Mouse (Mus musculus): ENCODE measurements at regions not wholly inside any gene's neighbourhood (a gene's known extent, or its start where the extent isn't known, plus 50 kb on each side); places are given as distances from the start of the nearest gene placed in this dataset.

DNA sequence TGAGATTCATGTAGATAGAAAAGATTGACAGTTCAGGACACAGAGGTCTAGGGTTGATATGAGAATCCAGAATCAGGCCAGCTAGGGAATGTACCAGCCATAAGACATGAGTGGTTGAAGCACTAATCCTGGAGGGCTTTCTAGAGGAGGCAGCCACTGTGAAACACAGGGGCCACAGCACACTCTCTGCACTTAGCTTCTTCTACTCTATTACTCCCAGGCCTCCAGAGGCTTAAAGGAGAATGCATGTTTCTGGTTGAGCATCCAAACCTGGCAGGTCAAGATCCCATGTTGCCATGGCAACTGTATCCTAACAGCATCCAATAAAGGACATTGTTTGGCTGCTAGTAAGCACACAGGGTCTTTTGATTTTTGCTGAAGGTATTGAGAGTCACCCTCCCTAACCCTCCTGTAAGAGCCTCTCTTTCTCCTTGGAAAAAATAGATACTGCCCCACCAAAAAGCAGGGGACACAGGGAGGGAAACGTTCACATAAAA is 76.9 kb upstream of the Pcbd1 start:
- no peaks in the 10 kb centered on the region for H3K36me3 ChIP-seq (replicated peaks; ENCODE audit: insufficient read depth, low read length)
- H3K27ac ChIP-seq (ENCODE audit: low read depth), result no peak overlapping the region
- no peak for TF ChIP-seq CTCF (IDR thresholded peaks at IDR 0.05; ENCODE audit: low read depth)
- TF ChIP-seq EP300 (IDR thresholded peaks at IDR 0.05; ENCODE audit: low read depth), result no peak
- ATAC-seq (no peak), DNase-seq (no peak)
- WGBS (ENCODE audit: insufficient replicate concordance), result 78% methylated on average over 1 of the region's 1 CpGs
- H3K4me2 ChIP-seq (ENCODE audit: low read depth, low read length), result no peak overlapping the region
- no peak overlapping the region for H3K9ac ChIP-seq (replicated peaks)
- no peaks in the 10 kb centered on the region for H3K4me1 ChIP-seq (ENCODE audit: insufficient read depth)
- H3K4me3 ChIP-seq (ENCODE audit: low read depth, low read length), result no peak overlapping the region
- H3K9me3 ChIP-seq (ENCODE audit: low read length), result no peaks in the 10 kb centered on the region
- no peaks in the 10 kb centered on the region for H3K27me3 ChIP-seq (ENCODE audit: insufficient read depth, low read length)

DNA sequence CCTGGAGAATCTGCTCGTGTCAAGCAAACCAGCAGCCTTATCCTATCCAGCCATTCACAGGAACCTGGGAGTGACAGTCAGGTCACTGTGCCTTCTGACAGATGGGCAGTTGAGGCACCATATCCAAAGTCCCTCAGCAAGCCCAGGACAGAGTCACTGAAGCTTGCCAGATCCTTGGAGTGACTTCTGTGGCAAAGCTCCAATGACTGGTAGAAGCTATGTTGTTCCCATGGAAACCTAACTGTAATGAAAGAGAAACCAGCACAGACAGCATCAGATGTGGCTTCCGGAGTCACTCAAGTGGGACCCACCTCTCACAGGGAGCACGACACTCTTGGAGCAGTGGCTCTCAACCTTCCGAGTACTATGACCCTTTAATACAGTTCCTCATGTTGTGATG is 78.4 kb upstream of the Pcbd1 start:
- no peaks in the 10 kb centered on the region for H3K36me3 ChIP-seq (replicated peaks; ENCODE audit: insufficient read depth, low read length)
- no peaks in the 10 kb centered on the region for H3K27me3 ChIP-seq (ENCODE audit: insufficient read depth, low read length)
- TF ChIP-seq CTCF (IDR thresholded peaks at IDR 0.05; ENCODE audit: low read depth) (no peak), EP300 (IDR thresholded peaks at IDR 0.05; ENCODE audit: low read depth) (no peak)
- no peak overlapping the region for H3K4me2 ChIP-seq (ENCODE audit: low read depth, low read length)
- no peaks in the 10 kb centered on the region for H3K9me3 ChIP-seq (ENCODE audit: low read length)
- H3K27ac ChIP-seq (ENCODE audit: low read depth), result no peak overlapping the region
- H3K9ac ChIP-seq (replicated peaks), result no peak overlapping the region
- 67% methylated on average over 4 of the region's 4 CpGs for WGBS (ENCODE audit: insufficient replicate concordance)
- no peak overlapping the region for H3K4me3 ChIP-seq (ENCODE audit: low read depth, low read length)
- H3K4me1 ChIP-seq (ENCODE audit: insufficient read depth), result no peaks in the 10 kb centered on the region
- DNase-seq (no peak), ATAC-seq (no peak)

DNA sequence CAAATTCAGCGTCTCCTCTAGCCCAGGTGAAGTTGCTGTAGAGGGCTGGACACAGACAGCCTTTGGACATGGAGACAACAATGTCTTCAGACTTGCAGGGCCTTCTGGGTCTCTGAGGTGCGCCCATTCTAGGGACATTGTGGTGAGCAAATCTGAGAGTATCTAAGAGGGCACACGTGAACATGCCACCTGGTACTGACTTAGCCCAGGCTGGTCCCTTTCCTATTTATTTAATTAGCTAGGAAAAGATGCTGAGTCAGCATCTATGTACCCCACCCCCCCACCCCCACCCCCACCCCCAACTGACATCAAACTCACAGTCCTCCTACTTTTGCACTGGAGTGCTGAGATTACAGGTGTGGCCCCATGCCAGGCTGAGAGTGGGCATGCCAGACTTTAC is 81.7 kb upstream of the Pcbd1 start:
- Histone ChIP-seq H3K4me3 (ENCODE audit: low read depth, low read length) (no peak overlapping the region), H3K27me3 (ENCODE audit: insufficient read depth, low read length) (no peaks in the 10 kb centered on the region), H3K9ac (replicated peaks) (no peak overlapping the region), H3K27ac (ENCODE audit: low read depth) (no peak overlapping the region), H3K36me3 (replicated peaks; ENCODE audit: insufficient read depth, low read length) (no peaks in the 10 kb centered on the region), H3K4me2 (ENCODE audit: low read depth, low read length) (no peak overlapping the region), H3K4me1 (ENCODE audit: insufficient read depth) (no peaks in the 10 kb centered on the region), H3K9me3 (ENCODE audit: low read length) (no peaks in the 10 kb centered on the region)
- TF ChIP-seq EP300 (IDR thresholded peaks at IDR 0.05; ENCODE audit: low read depth), result no peak
- DNase-seq (no peak), ATAC-seq (no peak)
- 65% methylated on average over 3 of the region's 3 CpGs for WGBS (ENCODE audit: insufficient replicate concordance)

DNA sequence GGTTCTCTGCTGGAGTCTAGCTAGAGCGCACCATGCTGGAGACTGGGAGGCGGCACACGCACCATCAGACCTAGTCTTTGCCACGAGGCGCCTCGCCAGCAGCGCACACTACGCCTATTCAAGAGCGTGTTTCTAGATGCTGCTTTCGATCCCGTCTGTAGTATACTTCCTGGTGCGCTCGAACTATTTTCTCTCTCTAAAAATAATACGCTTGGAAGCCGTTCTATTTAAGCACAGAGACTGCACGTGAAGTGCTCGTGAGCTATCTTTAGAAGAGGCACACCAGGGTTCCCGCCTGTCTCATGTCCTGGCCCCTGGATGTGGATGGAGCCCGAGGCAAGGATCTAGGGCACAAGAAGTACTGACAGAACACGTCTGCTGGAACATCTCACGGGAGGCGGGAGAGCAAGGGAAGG is 87.4 kb upstream of the Pcbd1 start:
- no peak overlapping the region for H3K9ac ChIP-seq (replicated peaks)
- H3K4me3 ChIP-seq (ENCODE audit: low read depth, low read length), result no peak overlapping the region
- no peak for ATAC-seq
- WGBS (ENCODE audit: insufficient replicate concordance), result 86% methylated on average over 22 of the region's 22 CpGs
- TF ChIP-seq CTCF (IDR thresholded peaks at IDR 0.05; ENCODE audit: low read depth) (no peak), EP300 (IDR thresholded peaks at IDR 0.05; ENCODE audit: low read depth) (no peak)
- no peak for DNase-seq
- no peaks in the 10 kb centered on the region for H3K4me1 ChIP-seq (ENCODE audit: insufficient read depth)
- H3K36me3 ChIP-seq (replicated peaks; ENCODE audit: insufficient read depth, low read length), result no peaks in the 10 kb centered on the region
- no peak overlapping the region for H3K4me2 ChIP-seq (ENCODE audit: low read depth, low read length)
- H3K27ac ChIP-seq (ENCODE audit: low read depth), result no peak overlapping the region
- H3K9me3 ChIP-seq (ENCODE audit: low read length), result no peaks in the 10 kb centered on the region
- no peaks in the 10 kb centered on the region for H3K27me3 ChIP-seq (ENCODE audit: insufficient read depth, low read length)

DNA sequence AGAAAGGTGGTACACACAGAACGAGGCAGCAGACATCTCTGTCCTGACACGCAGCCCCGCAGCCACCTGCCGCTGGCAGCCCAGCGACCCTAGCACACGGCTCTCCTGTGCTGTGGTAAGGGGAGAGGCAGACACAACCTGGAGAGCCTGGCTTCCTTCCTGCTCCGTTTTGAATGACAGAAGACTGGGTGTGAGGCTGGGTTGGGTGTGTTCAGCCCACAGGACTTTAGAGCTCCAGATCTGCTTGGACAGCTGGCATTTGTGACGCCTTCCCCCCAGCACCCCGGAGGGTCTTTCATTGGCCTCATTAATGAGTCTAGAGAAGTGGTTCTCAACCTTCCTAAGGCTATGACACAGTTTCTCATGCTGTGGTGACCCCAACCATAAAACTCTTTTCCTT is 91.7 kb upstream of the Pcbd1 start:
- no peak for ATAC-seq
- no peak for DNase-seq
- H3K4me2 ChIP-seq (ENCODE audit: low read depth, low read length), result no peak overlapping the region
- no peaks in the 10 kb centered on the region for H3K4me1 ChIP-seq (ENCODE audit: insufficient read depth)
- H3K9ac ChIP-seq (replicated peaks), result no peak overlapping the region
- no peaks in the 10 kb centered on the region for H3K36me3 ChIP-seq (replicated peaks; ENCODE audit: insufficient read depth, low read length)
- no peak for TF ChIP-seq EP300 (IDR thresholded peaks at IDR 0.05; ENCODE audit: low read depth)
- no peak for TF ChIP-seq CTCF (IDR thresholded peaks at IDR 0.05; ENCODE audit: low read depth)
- H3K4me3 ChIP-seq (ENCODE audit: low read depth, low read length), result no peak overlapping the region
- no peaks in the 10 kb centered on the region for H3K9me3 ChIP-seq (ENCODE audit: low read length)
- H3K27me3 ChIP-seq (ENCODE audit: insufficient read depth, low read length), result no peaks in the 10 kb centered on the region
- WGBS (ENCODE audit: insufficient replicate concordance), result 59% methylated on average over 9 of the region's 9 CpGs
- no peak overlapping the region for H3K27ac ChIP-seq (ENCODE audit: low read depth)

DNA sequence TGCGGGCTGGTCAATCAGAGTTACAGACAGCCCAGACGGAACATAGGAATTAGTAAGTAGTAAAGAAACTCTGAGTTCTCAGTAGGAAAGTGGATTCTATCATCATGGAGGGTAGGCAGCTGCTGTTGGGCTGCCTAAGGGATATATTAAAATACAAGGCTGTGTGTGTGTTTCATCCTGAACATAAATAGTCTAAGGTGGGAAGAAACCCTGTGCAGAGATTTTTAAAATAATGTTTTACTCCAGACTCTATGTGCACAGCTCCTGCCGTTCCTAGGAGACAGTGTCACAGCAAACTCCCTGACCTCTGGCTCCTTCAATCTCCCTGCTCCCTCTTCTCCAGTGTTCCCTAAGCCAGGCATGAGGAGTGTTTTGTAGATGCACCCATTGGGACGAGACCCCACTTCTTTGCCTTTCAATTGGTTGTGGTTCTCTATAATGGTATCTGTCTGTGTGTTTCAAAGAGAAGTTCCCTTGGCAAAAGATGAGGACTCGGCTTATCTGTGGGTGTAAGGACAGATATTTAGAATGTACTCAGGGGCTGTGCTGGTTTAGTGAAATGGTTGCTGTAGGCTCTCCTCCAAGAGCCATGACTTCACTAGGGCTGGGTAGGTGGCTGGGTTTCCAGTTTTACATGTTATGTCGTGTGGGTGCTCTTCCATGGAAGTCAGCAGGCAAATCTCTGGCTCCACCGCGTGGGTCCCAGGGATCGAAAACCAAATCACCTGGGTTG is 93.1 kb upstream of the Pcbd1 start:
- H3K4me2 ChIP-seq (ENCODE audit: low read depth, low read length), result no peak overlapping the region
- H3K27ac ChIP-seq (ENCODE audit: low read depth), result no peak overlapping the region
- no peaks in the 10 kb centered on the region for H3K27me3 ChIP-seq (ENCODE audit: insufficient read depth, low read length)
- H3K36me3 ChIP-seq (replicated peaks; ENCODE audit: insufficient read depth, low read length), result no peaks in the 10 kb centered on the region
- H3K4me1 ChIP-seq (ENCODE audit: insufficient read depth), result no peaks in the 10 kb centered on the region
- ATAC-seq (no peak), DNase-seq (no peak)
- no peak for TF ChIP-seq EP300 (IDR thresholded peaks at IDR 0.05; ENCODE audit: low read depth)
- no peak for TF ChIP-seq CTCF (IDR thresholded peaks at IDR 0.05; ENCODE audit: low read depth)
- H3K9me3 ChIP-seq (ENCODE audit: low read length), result no peaks in the 10 kb centered on the region
- no peak overlapping the region for H3K4me3 ChIP-seq (ENCODE audit: low read depth, low read length)
- 74% methylated on average over 9 of the region's 9 CpGs for WGBS (ENCODE audit: insufficient replicate concordance)
- no peak overlapping the region for H3K9ac ChIP-seq (replicated peaks)

All from liver, postnatal 0 days (tissue).